Mouse (Mus musculus) olfactory bulb, adult 2 months (tissue): ENCODE data around the gene Osbpl6. TPM values are rescaled to one million over a fixed set of nuclear protein-coding genes. Genes with fewer than 3 reads are reported as not detected.
A peak's percentile ranks its signal among the peaks of the same experiment; 100 is the strongest.

Source experiments
- H3K27ac ChIP-seq: fragments of 200-500 bp; 2 replicates; pipeline ENCODE4 v1.5.1; 2012; ENCODE audit warnings: low read depth, low read length; ENCODE audit not compliant: insufficient read depth
- H3K4me1 ChIP-seq: fragments of 200-500 bp; 2 replicates; pipeline ENCODE4 v1.6.1; 2012; ENCODE audit warnings: low read length; ENCODE audit not compliant: control insufficient read depth, insufficient read depth
- H3K4me3 ChIP-seq: fragments of 200-500 bp; 2 replicates; pipeline ENCODE4 v1.5.1; 2012; ENCODE audit warnings: mild to moderate bottlenecking, low read depth, low read length, moderate library complexity; ENCODE audit not compliant: insufficient read depth
- CTCF ChIP-seq: fragments of 200-500 bp; IDR thresholded peaks from 2 replicates; pipeline ENCODE4 v1.5.1; 2012; ENCODE audit warnings: low read depth, mild to moderate bottlenecking, low read length, moderate library complexity; ENCODE audit not compliant: insufficient read depth
- POLR2A ChIP-seq: fragments of 200-500 bp; IDR thresholded peaks from 2 replicates; pipeline ENCODE4 v1.6.1; 2012; ENCODE audit warnings: mild to moderate bottlenecking, low read depth, low read length, moderate library complexity; ENCODE audit not compliant: insufficient read depth
- WGBS: fragments of 180-500 bp; shearing (Covaris S2); methylation state at CpG from one replicate; pipeline ENCODE4 v1.1.7; 2018; 5-methylcytosine and 5-hydroxymethylcytosine counted together
- polyA plus RNA-seq: library from polyadenylated mRNA; stranded (reverse); fragments of >200 nt; gene quantifications from 2 replicates; pipeline ENCODE4 v1.2.4, GENCODE M21; 2012; ENCODE audit warnings: low replicate concordance; ENCODE audit not compliant: missing spikeins, insufficient read depth, insufficient read length

The Osbpl6 gene
- polyA plus RNA-seq, 1 experiment: not detected

DNA sequence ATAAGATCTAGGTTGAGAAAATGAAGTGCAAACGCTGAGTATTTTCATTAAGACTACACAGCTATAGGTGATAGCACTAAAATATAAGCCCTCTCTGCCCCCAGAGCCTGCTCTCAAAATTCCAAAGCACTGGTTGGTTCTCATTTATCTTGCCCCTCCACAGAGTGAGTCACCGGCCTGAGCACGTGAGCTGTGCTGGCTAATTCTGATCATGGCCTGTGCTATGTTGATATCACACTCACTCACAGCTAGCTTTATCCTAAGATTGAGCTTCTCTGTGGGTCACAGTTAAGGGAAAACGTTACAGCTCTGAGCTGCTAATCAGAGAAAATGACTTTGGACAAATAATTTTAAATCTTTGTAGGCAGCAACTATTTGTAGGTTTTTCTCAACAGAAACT lies 34.1 kb upstream of the Osbpl6 start:
- 72% methylated on average over 4 of the region's 4 CpGs for WGBS
- Histone ChIP-seq H3K4me3 (no peak overlapping the region), H3K27ac (no peak overlapping the region), H3K4me1 (peaks cover 3% of the 10 kb centered on the region; the same call in 1 of the 2 replicates)
- TF ChIP-seq POLR2A: no peak
- no peak for TF ChIP-seq CTCF

- H3K4me1 ChIP-seq: peaks cover 3% of the 10 kb centered on the region; the same call in 1 of the 2 replicates
- H3K4me3 ChIP-seq: no peak overlapping the region
- 90% methylated on average over 6 of the region's 6 CpGs for WGBS
- no peak overlapping the region for H3K27ac ChIP-seq
- TF ChIP-seq POLR2A: no peak
- TF ChIP-seq CTCF: no peak
Observed at GRCm38 (mm10) chr2:76374544-76375206, 31.6 kb upstream of the Osbpl6 start.

- no peak overlapping the region for H3K27ac ChIP-seq
- no peak overlapping the region for H3K4me3 ChIP-seq
- H3K4me1 ChIP-seq: no peaks in the 10 kb centered on the region
- 95% methylated on average over 19 of the region's 19 CpGs for WGBS
- no peak for TF ChIP-seq POLR2A
- TF ChIP-seq CTCF: no peak
Observed at GRCm38 (mm10) chr2:76378646-76379045, 27.7 kb upstream of the Osbpl6 start.

DNA sequence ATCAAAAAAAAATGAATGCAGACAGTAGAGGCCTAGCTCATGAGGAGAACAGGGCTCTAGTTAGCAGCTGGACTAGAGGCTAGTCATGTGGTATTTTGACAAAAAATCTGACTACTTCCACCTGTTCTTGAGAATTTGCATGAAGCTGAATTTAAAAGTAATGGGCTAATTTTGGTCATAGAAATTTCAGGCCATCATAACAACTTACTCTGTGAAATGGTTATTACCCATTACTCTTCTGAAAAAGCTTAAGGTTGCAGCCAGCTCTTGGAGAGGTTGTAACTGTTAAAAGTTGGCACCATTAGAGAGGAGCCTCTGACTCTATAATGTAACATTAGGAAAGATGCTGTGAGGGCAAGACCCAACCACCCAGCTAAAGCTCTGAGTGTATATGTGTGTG lies 19.8 kb upstream of the Osbpl6 start:
- TF ChIP-seq CTCF (no peak), POLR2A (no peak)

DNA sequence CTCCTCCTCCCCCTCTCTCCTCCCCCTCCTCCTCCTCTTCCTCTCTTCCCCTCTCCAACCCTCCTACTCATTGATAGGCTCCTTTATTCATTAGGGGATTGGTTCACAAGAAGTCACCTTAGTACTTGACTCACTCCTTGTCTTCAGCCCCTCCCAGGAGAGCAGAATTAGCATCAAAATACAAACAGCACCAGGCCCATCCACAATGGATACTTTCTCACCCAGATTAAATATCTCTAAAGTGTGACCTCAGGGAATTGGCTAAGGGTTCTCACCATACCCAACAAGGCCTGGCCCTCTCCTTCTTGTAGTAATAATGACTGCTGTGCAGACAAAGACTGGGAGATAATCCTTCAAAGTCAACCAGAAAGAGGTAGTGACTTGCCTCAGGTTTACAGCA lies 6.1 kb upstream of the Osbpl6 start:
- no peaks in the 10 kb centered on the region for H3K4me1 ChIP-seq
- TF ChIP-seq POLR2A (no peak), CTCF (no peak)
- H3K27ac ChIP-seq: no peak overlapping the region
- H3K4me3 ChIP-seq: no peak overlapping the region

More for the DNA sequence above, 19.8 kb upstream of the Osbpl6 start:
- H3K4me3 ChIP-seq: no peak overlapping the region
- H3K27ac ChIP-seq: no peak overlapping the region
- H3K4me1 ChIP-seq: no peaks in the 10 kb centered on the region

DNA sequence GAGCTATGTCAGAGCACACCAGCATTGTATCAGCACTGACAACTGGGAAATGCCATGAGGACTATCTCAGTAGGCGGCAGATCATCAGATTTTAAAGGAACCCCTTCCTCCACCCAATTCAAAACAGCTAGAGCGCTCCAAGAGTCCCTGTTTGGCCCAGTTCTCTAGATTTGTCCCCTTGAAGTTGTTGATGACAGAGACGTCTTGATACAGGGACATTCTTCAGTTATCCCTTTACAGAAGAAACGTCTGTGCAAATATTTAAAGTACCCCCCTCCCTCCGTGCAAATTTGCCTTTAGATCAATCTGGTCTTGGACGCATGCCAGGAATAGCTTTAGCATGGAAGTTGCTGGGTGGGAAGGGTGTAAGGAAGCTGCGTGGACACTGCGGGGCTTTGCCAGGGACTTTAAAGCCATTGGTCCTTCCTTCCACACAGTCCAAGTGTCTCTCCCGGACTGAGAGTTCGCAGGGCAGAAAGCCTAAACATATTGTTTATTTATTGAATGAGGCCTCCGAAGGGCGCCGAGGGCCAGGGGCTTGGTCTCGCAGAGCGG lies 635 bp upstream of the Osbpl6 start:
- H3K4me3 ChIP-seq: peak overlapping the region; percentile 91
- no peak overlapping the region for H3K27ac ChIP-seq
- WGBS: 7% methylated on average over 15 of the region's 15 CpGs
- H3K4me1 ChIP-seq: peaks cover 2% of the 10 kb centered on the region; the same call in 1 of the 2 replicates
- no peak for TF ChIP-seq CTCF

GRCm38 (mm10) chr2:76406937-76407441 lies 681 bp downstream of the Osbpl6 start:
- WGBS: under 1% methylated on average over 49 of the region's 49 CpGs

DNA sequence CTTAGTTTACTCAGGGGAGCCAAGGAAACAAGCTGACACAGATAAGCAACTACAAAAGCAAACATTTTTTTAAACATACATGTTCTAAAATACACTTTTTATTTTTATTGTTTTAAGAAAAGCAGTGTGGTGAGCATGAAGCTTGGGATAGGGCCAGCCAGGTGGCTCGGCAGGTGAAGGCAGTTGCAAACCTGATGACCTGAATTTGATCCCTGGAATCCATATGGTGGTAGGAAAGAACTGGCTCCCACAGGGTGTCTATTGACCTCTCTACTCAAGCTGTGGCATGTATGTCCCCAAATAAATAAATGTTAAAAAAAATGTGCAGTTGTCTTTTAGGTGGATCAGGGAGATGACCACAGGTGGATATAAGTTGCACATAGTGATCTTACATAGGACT lies 3.2 kb downstream of the Osbpl6 start:
- 90% methylated on average over 1 of the region's 1 CpGs for WGBS
- no peak overlapping the region for H3K4me3 ChIP-seq
- TF ChIP-seq CTCF: no peak
- no peak for TF ChIP-seq POLR2A
- peaks cover 2% of the 10 kb centered on the region; the same call in 1 of the 2 replicates for H3K4me1 ChIP-seq
- no peak overlapping the region for H3K27ac ChIP-seq

More at GRCm38 (mm10) chr2:76406937-76407441, 681 bp downstream of the Osbpl6 start:
- Histone ChIP-seq H3K27ac (no peak overlapping the region), H3K4me1 (peaks cover 2% of the 10 kb centered on the region; the same call in 1 of the 2 replicates), H3K4me3 (peak overlapping the region; percentile 91)
- no peak for TF ChIP-seq CTCF
- no peak for TF ChIP-seq POLR2A

GRCm38 (mm10) chr2:76409986-76410385 lies 3.7 kb downstream of the Osbpl6 start:
- Histone ChIP-seq H3K4me3 (no peak overlapping the region), H3K4me1 (peaks cover 2% of the 10 kb centered on the region; the same call in 1 of the 2 replicates), H3K27ac (no peak overlapping the region)
- TF ChIP-seq POLR2A (no peak), CTCF (no peak)
- 87% methylated on average over 2 of the region's 2 CpGs for WGBS
